Mouse (Mus musculus) neural tube, embryonic 15.5 days (tissue): Measurements from ENCODE around the gene Neb. TPM values are rescaled to one million over a fixed set of nuclear protein-coding genes. Genes with fewer than 3 reads are reported as not detected.

ENCODE experiments used
- ATAC-seq: fragments of 200-750 bp; cut with Nextera tagmentation; 2 replicates; pipeline ENCODE4 v1.8.0; 2017; ENCODE audit warnings: mild to moderate bottlenecking, moderate TSS enrichment, moderate library complexity; ENCODE audit not compliant: low FRiP score
- H3K27ac ChIP-seq: fragments of 300-500 bp; sonication (generic); replicated peaks from 2 replicates; pipeline ENCODE4 v1.5.1; 2015; ENCODE audit warnings: mild to moderate bottlenecking, inconsistent platforms
- H3K27me3 ChIP-seq: fragments of 300-500 bp; sonication (generic); replicated peaks from 2 replicates; pipeline ENCODE4 v1.6.1; 2015; ENCODE audit warnings: inconsistent platforms
- H3K36me3 ChIP-seq: fragments of 300-500 bp; sonication (generic); 2 replicates; pipeline ENCODE4 v1.6.1; 2015; ENCODE audit warnings: inconsistent platforms
- H3K4me1 ChIP-seq: fragments of 300-500 bp; sonication (generic); 2 replicates; pipeline ENCODE4 v1.6.1; 2015; ENCODE audit warnings: inconsistent platforms
- H3K4me2 ChIP-seq: fragments of 300-500 bp; sonication (generic); 2 replicates; pipeline ENCODE4 v1.6.1; 2015; ENCODE audit warnings: inconsistent platforms, mild to moderate bottlenecking, moderate library complexity
- H3K4me3 ChIP-seq: fragments of 300-500 bp; sonication (generic); replicated peaks from 2 replicates; pipeline ENCODE4 v1.5.1; 2015; ENCODE audit warnings: mild to moderate bottlenecking, inconsistent platforms
- H3K9ac ChIP-seq: fragments of 300-500 bp; sonication (generic); replicated peaks from 2 replicates; pipeline ENCODE4 v1.6.1; 2015; ENCODE audit warnings: mild to moderate bottlenecking, inconsistent platforms
- H3K9me3 ChIP-seq: fragments of 300-500 bp; sonication (generic); replicated peaks from 2 replicates; pipeline ENCODE4 v1.6.1; 2016; ENCODE audit warnings: inconsistent platforms
- WGBS: fragments of 180-500 bp; shearing (Covaris S2); methylation state at CpG from one replicate; pipeline ENCODE4 v1.1.7; 2015; ENCODE audit warnings: mixed read lengths; 5-methylcytosine and 5-hydroxymethylcytosine counted together
- polyA plus RNA-seq: library from polyadenylated mRNA; unstranded; fragments of >200 nt; fragmentation: Nextera tagmentation; extraction: Ambion mirVana; gene quantifications from 2 replicates; pipeline ENCODE4 v1.2.1, GENCODE M21; 2015

Neb gene
- polyA plus RNA-seq, 1 experiment from 2014 or later: 12.4 TPM

DNA sequence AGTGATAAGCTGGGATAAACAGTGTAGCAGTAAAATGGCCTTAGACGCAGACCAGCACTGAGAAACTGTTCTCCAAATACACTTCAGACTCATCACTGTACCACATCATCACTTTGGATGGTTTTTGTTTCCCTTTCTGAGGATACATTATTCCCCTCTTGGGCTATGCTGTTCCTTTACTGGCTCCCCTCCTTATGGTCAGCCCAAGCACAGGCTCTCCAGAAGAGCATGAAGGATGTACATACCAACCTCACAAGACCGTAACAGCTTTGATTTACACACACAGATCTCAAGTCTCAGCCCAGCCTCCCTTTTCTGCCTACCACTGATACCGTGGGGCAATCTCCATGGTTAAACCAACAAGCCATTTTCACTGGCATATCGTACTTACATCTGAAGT lies 6.2 kb downstream of the Neb start:
- Histone ChIP-seq H3K4me2 (no peak overlapping the region), H3K4me3 (no peak overlapping the region), H3K9ac (no peak overlapping the region), H3K4me1 (no peaks in the 10 kb centered on the region), H3K36me3 (no peaks in the 10 kb centered on the region), H3K9me3 (no peaks in the 10 kb centered on the region), H3K27ac (no peak overlapping the region), H3K27me3 (no peaks in the 10 kb centered on the region)
- ATAC-seq: no peak
- WGBS: 85% methylated on average over 4 of the region's 4 CpGs

DNA sequence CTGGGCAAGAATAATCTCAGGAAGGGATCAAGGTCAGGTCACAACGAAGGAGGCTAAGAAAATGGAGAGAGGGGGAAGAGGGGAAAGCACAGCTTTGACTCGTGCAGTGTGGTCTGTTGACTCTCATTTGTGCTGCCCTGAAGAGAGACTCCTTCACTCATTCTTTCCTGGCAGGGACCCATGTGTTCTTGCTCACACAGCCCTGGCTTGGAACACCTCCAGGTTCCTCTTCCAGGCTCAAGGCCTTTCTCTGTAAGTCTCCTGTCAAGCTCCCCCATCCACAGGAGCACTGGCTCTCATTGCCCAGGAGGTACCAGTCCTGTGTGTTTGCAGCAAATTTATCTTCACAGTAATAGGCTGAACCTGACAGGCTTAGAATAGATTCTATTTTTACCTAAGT lies 7.2 kb downstream of the Neb start:
- Histone ChIP-seq H3K4me1 (no peaks in the 10 kb centered on the region), H3K27me3 (no peaks in the 10 kb centered on the region), H3K9ac (no peak overlapping the region), H3K4me3 (no peak overlapping the region), H3K9me3 (no peaks in the 10 kb centered on the region), H3K27ac (no peak overlapping the region), H3K4me2 (no peak overlapping the region), H3K36me3 (no peaks in the 10 kb centered on the region)
- ATAC-seq: no peak
- WGBS: 62% methylated on average over 2 of the region's 2 CpGs

DNA sequence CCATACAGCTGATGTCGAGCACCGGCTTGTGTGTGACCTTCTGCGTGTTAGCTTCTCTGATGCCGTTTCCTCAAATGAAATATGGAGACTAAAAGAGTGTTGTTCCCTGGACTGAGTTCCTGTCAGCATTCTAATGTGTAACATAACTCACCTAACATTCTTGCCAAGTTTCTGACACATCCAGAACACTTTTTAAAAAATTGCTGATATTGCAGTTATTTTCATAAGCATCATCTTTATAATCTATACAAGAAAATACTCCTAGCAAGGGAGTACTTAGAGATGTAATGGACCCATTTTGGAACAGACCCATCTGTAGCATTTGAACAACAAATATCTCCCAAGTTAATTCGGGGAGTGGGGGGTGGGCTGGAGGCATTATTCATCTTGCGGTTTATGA lies 8.7 kb downstream of the Neb start:
- Histone ChIP-seq H3K27me3 (no peaks in the 10 kb centered on the region), H3K4me1 (no peaks in the 10 kb centered on the region), H3K4me2 (no peak overlapping the region), H3K9ac (no peak overlapping the region), H3K4me3 (no peak overlapping the region), H3K36me3 (no peaks in the 10 kb centered on the region), H3K9me3 (no peaks in the 10 kb centered on the region), H3K27ac (no peak overlapping the region)
- 77% methylated on average over 6 of the region's 6 CpGs for WGBS
- ATAC-seq: no peak

DNA sequence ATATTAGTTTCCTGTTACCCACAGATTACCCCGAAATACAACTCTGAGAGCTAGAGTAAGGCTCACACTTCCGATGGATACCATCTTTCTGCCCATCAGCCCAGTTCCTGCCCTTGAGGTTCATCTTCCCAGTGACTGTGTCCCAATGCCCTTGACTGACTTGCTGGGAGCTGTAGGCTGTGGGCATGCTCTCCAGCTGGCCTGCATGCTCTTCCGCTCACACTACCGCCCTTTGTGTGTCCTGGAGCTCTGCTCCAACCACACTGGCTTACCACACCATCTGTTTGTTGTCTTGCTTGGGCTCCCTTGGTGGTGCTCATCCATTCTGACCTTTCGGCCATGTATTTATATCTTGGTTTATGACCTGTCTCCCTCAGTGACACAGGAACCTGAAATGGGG lies 10.6 kb downstream of the Neb start:
- no peak for ATAC-seq
- Histone ChIP-seq H3K9me3 (no peaks in the 10 kb centered on the region), H3K27ac (no peak overlapping the region), H3K27me3 (no peaks in the 10 kb centered on the region), H3K9ac (no peak overlapping the region), H3K36me3 (no peaks in the 10 kb centered on the region), H3K4me3 (no peak overlapping the region), H3K4me2 (no peak overlapping the region), H3K4me1 (no peaks in the 10 kb centered on the region)
- WGBS: 90% methylated on average over 5 of the region's 5 CpGs

DNA sequence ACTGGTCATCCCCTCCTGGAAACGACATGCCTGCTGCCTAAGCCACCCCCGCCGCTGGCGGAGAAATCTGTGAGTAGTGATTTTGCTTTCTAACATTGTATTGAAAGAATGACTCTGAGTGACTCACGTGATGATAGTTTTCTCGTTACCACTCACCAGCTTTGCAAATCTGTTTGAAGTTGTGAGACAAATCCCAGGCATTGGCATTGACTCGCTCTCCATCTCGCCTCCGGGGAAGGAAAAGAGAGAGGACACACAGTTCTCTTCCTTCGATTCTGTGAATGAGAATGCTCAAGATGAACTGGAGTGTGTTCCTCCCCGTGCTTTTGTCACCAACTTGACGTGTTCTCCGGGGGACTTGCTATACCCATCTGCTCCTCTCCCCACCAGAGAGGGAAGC lies 11.0 kb downstream of the Neb start:
- Histone ChIP-seq H3K4me1 (no peaks in the 10 kb centered on the region), H3K9me3 (no peaks in the 10 kb centered on the region), H3K36me3 (no peaks in the 10 kb centered on the region), H3K27me3 (no peaks in the 10 kb centered on the region), H3K4me3 (no peak overlapping the region), H3K27ac (no peak overlapping the region), H3K9ac (no peak overlapping the region), H3K4me2 (no peak overlapping the region)
- WGBS: 76% methylated on average over 13 of the region's 13 CpGs
- ATAC-seq: no peak

DNA sequence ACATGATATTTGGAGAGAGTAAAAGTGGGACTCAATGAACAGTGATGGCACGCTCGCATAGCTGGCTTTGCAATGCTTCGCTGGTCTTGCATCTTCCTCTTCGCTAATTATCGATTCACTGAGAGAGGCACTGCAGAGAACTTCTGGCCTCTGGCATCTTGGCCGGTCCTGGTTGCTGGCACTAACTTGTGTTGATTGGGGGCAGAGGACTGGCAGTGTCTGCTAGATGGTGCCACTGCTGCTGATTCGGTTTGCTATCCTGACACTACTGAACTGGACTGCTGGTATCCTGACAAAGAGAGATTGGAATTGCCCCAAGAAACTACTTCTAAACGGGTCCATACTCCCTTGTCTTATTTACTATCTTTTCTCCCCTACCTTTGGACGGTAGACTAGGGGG lies 17.2 kb downstream of the Neb start:
- Histone ChIP-seq H3K36me3 (no peaks in the 10 kb centered on the region), H3K9ac (no peak overlapping the region), H3K9me3 (no peaks in the 10 kb centered on the region), H3K4me1 (no peaks in the 10 kb centered on the region), H3K4me2 (no peak overlapping the region), H3K27ac (no peak overlapping the region), H3K4me3 (no peak overlapping the region), H3K27me3 (no peaks in the 10 kb centered on the region)
- no peak for ATAC-seq
- WGBS: 92% methylated on average over 9 of the region's 9 CpGs

DNA sequence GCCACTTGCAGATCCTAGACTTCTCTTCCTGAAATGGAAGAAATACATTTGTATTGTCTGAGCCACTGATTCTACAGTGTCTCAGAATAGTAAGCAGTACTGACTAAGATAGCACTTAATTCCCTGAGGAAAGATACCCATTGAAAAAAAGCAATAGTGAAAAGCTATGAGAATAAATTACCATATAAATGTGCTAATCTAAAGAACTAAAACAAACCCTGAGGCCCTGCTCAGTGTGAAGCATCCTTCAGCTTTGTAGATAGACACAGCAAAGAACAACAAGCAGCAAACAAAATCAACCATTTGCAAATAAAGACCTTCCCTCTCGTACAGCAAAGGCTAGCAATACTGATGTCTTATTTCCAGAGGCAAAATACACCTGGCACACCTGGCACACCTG lies 18.6 kb downstream of the Neb start:
- no peak overlapping the region for H3K9ac ChIP-seq
- no peaks in the 10 kb centered on the region for H3K27me3 ChIP-seq
- peak; percentile 75 for ATAC-seq
- H3K4me2 ChIP-seq: no peak overlapping the region
- 30% methylated on average over 1 of the region's 1 CpGs for WGBS
- H3K4me3 ChIP-seq: no peak overlapping the region
- H3K4me1 ChIP-seq: no peaks in the 10 kb centered on the region
- no peaks in the 10 kb centered on the region for H3K36me3 ChIP-seq
- no peaks in the 10 kb centered on the region for H3K9me3 ChIP-seq
- H3K27ac ChIP-seq: 0 out of 2 replicates have a peak overlapping the region, but pooled peaks have one; percentile 37

DNA sequence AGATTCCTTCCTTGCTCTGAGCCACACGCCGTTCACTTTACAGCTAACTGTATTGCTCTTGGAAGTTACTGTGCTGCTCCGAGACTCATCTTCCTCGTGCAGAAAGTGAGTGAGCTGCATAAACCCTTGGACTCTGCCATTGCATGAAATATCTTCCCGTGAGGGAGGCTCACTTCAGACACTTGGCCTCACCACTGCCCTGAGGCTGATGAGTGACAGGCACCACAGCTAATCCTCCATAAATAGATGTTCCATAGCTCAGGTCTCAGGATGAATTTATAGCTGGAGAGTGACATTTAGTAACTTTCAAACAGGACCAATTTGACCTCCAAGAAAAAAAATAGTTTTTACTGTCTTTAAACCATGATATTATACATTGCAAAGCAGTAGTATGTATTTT lies 20.1 kb downstream of the Neb start:
- H3K36me3 ChIP-seq: no peaks in the 10 kb centered on the region
- H3K9me3 ChIP-seq: no peaks in the 10 kb centered on the region
- H3K27me3 ChIP-seq: no peaks in the 10 kb centered on the region
- no peak overlapping the region for H3K9ac ChIP-seq
- WGBS: 83% methylated on average over 5 of the region's 5 CpGs
- no peak for ATAC-seq
- H3K4me2 ChIP-seq: no peak overlapping the region
- no peak overlapping the region for H3K27ac ChIP-seq
- H3K4me1 ChIP-seq: no peaks in the 10 kb centered on the region
- H3K4me3 ChIP-seq: no peak overlapping the region

DNA sequence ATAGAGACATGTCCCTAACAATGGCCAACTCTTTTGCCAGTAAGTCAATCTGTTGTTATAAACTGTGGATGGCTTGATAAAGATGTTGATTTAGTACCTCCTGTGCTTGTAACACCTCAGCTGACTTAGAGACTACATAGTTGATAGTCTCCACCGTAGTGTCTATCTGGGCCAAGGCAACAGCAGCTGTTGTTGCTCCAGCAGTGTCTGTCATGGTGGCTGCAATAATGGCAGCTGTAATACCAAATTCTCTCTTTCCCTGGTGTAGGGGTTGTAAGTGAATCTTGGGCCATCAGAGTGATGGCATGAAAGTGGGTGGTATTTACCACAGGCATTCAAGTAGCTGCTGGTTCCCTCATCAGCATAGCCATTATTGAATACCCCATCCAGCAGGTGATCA lies 27.2 kb downstream of the Neb start:
- 91% methylated on average over 1 of the region's 1 CpGs for WGBS
- Histone ChIP-seq H3K9me3 (no peaks in the 10 kb centered on the region), H3K9ac (no peak overlapping the region), H3K27ac (no peak overlapping the region), H3K4me1 (no peaks in the 10 kb centered on the region), H3K27me3 (no peaks in the 10 kb centered on the region), H3K36me3 (no peaks in the 10 kb centered on the region), H3K4me3 (no peak overlapping the region), H3K4me2 (no peak overlapping the region)
- no peak for ATAC-seq

DNA sequence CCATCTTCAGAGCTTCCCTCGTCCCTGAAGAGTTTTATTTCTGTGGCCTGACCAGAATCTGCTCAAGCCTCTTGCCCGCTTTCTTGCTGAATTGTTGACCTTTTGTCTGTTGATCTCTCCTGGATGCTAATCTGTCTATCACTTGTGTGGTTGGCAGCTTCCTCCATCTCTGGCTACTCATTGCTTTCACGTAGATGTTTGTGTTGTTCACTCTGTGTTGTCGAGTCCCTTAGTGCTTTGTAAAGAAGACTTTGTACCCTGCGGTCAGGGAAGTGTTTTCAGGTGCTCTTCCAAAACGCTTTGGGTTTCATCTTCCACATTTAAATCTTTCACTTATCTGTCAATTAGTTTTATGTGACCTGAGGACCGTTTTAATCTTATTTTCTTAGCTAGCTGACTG lies 37.3 kb downstream of the Neb start:
- Histone ChIP-seq H3K27me3 (no peaks in the 10 kb centered on the region), H3K4me1 (no peaks in the 10 kb centered on the region), H3K9ac (no peak overlapping the region), H3K36me3 (no peaks in the 10 kb centered on the region), H3K9me3 (no peaks in the 10 kb centered on the region), H3K4me3 (no peak overlapping the region), H3K4me2 (no peak overlapping the region), H3K27ac (no peak overlapping the region)
- 81% methylated on average over 7 of the region's 7 CpGs for WGBS
- no peak for ATAC-seq

DNA sequence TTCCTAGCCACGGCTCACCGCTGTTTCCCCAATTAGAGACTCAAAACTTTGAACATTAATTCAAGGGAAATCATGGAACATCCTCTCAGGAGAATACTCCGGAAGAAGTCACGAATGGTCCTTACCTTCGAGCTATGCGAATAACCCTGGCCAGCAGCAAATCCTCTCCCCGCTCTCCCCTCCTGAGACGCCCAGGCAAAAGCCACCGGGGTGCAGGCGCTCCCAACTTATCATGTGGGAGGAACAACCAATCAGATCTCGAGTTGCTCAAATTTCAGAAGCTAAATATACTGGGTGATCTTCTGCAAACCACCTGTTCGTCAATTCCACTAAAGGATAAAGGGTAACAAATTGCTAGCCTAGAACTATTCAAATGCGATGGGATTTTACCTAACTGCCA lies 42.7 kb downstream of the Neb start:
- H3K9me3 ChIP-seq: no peaks in the 10 kb centered on the region
- H3K36me3 ChIP-seq: no peaks in the 10 kb centered on the region
- H3K4me2 ChIP-seq: no peak overlapping the region
- H3K9ac ChIP-seq: no peak overlapping the region
- H3K4me1 ChIP-seq: no peaks in the 10 kb centered on the region
- H3K4me3 ChIP-seq: no peak overlapping the region
- H3K27me3 ChIP-seq: no peaks in the 10 kb centered on the region
- WGBS: 88% methylated on average over 13 of the region's 13 CpGs
- no peak overlapping the region for H3K27ac ChIP-seq
- ATAC-seq: no peak

DNA sequence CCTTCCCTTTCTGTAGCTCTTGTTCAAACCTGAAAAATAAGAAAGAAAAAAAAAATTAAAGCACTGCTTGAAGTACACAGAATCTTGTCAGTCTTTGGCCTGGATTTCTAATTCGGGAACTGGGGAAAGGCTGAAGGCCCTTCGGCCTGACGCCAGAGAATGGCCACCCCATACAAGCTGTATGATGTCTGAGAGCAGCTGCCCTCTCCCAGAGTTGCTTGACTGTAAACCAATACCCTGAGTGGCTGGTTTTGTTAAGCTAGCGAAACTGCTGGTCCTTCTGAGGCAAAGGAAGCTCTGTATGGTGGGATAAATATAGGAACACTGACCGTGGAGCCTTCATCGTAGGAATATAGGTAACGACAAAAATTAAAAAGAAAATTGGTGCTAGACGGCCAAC lies 43.2 kb downstream of the Neb start:
- Histone ChIP-seq H3K4me1 (no peaks in the 10 kb centered on the region), H3K27me3 (no peaks in the 10 kb centered on the region), H3K9ac (no peak overlapping the region), H3K4me2 (no peak overlapping the region), H3K4me3 (no peak overlapping the region), H3K27ac (no peak overlapping the region), H3K36me3 (no peaks in the 10 kb centered on the region), H3K9me3 (no peaks in the 10 kb centered on the region)
- 90% methylated on average over 8 of the region's 8 CpGs for WGBS
- ATAC-seq: no peak

DNA sequence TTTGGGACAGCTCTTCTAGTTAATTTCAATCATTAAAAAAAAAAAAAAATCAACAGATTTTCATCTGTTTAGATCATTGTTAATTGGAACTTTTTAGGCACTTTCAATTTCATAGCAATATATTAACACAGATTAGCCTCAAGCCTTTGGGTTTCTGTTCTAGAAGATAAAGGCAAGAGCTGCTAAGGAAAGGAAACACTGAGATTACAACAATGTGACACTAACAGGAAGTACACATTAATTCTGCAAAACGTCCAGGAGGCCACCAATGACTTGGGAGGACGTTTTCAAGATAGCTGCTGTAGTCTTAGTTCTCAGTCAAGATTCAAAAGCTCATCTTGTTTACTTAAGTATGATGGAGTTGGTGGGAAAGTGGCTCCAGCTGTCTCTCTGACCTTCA lies 44.7 kb downstream of the Neb start:
- no peak for ATAC-seq
- 55% methylated on average over 2 of the region's 2 CpGs for WGBS
- Histone ChIP-seq H3K36me3 (no peaks in the 10 kb centered on the region), H3K9me3 (no peaks in the 10 kb centered on the region), H3K4me1 (no peaks in the 10 kb centered on the region), H3K27me3 (no peaks in the 10 kb centered on the region), H3K27ac (no peak overlapping the region), H3K9ac (no peak overlapping the region), H3K4me2 (no peak overlapping the region), H3K4me3 (no peak overlapping the region)
